Comparison of ENCODE assay signal across 6 mouse cellular contexts in the genomic region with DNA sequence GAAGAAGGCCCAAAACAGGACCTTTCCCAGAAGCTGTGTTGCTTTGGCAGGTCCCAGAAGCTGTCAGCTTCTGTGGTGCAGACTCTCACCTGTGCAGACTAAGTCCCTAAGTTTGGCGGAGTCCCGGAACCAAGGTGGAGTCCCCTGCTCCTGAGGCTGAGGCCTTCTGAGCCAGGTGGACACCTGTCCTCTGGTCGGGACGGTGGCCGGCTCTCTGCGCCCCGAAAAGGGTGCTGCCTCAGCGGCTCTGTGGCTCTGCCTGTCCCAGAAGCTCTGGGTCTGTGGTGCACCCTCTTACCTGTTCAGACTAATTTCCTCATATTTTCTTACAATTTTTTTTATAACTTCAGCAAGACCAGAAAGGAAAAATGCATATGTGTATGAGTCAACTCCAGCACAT. TPM values are rescaled to one million over a fixed set of nuclear protein-coding genes. Genes with fewer than 3 reads are reported as not detected.
DNase-seq lines count a peak whose midpoint lies in the region; ATAC-seq lines count a peak whose summit lies in the region.
"Not testable (repeated sequence)": the region's sequence is repeated elsewhere in the genome, so short reads cannot be mapped to it uniquely, and the experiment has no call there.
"Had no signal": no experiment of that assay in that cellular context is flagged by ENCODE, and none has a peak within 500 bp of the region (broad histone marks: within the 10 kb centered on the region; RNA-seq: fewer than 3 reads in every experiment).

No protein-coding gene starts in this region.

- DNase-seq in forebrain, embryonic 11.5 days (ENCODE audit: low spot score): peak; percentile 53
- DNase-seq in heart, embryonic 10.5 days (ENCODE audit: low spot score): peak; percentile 66

- not testable (repeated sequence) for H3K4me2 ChIP-seq in forebrain, embryonic 11.5 days (ENCODE audit: low read depth, low read length, severe bottlenecking)

- not testable (repeated sequence) for H3K27ac ChIP-seq in forebrain, embryonic 11.5 days (ENCODE audit: low read depth, low read length); heart, embryonic 10.5 days

- H3K27me3 ChIP-seq in forebrain, embryonic 11.5 days (ENCODE audit: control insufficient read depth, insufficient read depth, low read length); heart, embryonic 10.5 days (ENCODE audit: insufficient read depth, poor library complexity, severe bottlenecking): not testable (repeated sequence)

- not testable (repeated sequence) for H3K36me3 ChIP-seq in forebrain, embryonic 11.5 days (ENCODE audit: control insufficient read depth, insufficient read depth, low read length); heart, embryonic 10.5 days

- not testable (repeated sequence) for ATAC-seq in forebrain, embryonic 11.5 days (replicated peaks; ENCODE audit: low FRiP score)

- H3K9me3 ChIP-seq in forebrain, embryonic 11.5 days (ENCODE audit: control insufficient read depth, low read length); heart, embryonic 10.5 days: not testable (repeated sequence)

- H3K4me1 ChIP-seq in forebrain, embryonic 11.5 days (replicated peaks; ENCODE audit: control insufficient read depth, insufficient read depth, low read length); heart, embryonic 10.5 days: not testable (repeated sequence)

- H3K9ac ChIP-seq in forebrain, embryonic 11.5 days (ENCODE audit: low read length): not testable (repeated sequence)

- not testable (repeated sequence) for H3K4me3 ChIP-seq in forebrain, embryonic 11.5 days (ENCODE audit: low read depth, low read length); heart, embryonic 10.5 days

- 90% methylated on average over 8 of the region's 8 CpGs for WGBS in forebrain, embryonic 11.5 days
- 89% methylated on average over 8 of the region's 8 CpGs for WGBS in heart, embryonic 10.5 days

RNA-seq across cellular contexts. Expression of a gene that starts 43.7 kb away (rescaled TPM):
- 2.9 and 3.0 TPM in 2 replicates for polyA plus RNA-seq in forebrain, embryonic 11.5 days (2014; fragmentation: Nextera tagmentation; extraction: Ambion mirVana)
- 0.36 and 0.46 TPM in 2 replicates for polyA plus RNA-seq in heart, embryonic 10.5 days (2016; fragmentation: Nextera tagmentation; extraction: Ambion mirVana)
- polyA plus RNA-seq: activated CD4-positive, CD25-positive, alpha-beta regulatory T cell, adult 4 months; adrenal gland, adult 2 months; CD4-positive, CD25-positive, alpha-beta regulatory T cell, adult 4 months; G1E had no signal
